Mouse (Mus musculus) embryonic stem cell, embryonic (primary cell): Measurements from ENCODE around the gene Pank2.

Experiments used
- CTCF ChIA-PET, 4 experiments: fragments of 300-600 bp in 2 of 4; fragments of 350-600 bp in 2 of 4; sonication (Branson Sonifier 250); formaldehyde crosslinking; loops; one replicate each; lab custom pipeline; 2022; ENCODE audit warnings: inconsistent platforms in 2 of 4; lab: Charles Lee
- POLR2A ChIA-PET, 4 experiments: fragments of 300-600 bp in 2 of 4; fragments of 350-600 bp in 2 of 4; sonication (Branson Sonifier 250); formaldehyde crosslinking; loops; one replicate each; lab custom pipeline; 2022; ENCODE audit warnings: antibody characterized with exemption in 4 of 4, inconsistent platforms in 1 of 4; lab: Charles Lee

Pank2 gene

DNA sequence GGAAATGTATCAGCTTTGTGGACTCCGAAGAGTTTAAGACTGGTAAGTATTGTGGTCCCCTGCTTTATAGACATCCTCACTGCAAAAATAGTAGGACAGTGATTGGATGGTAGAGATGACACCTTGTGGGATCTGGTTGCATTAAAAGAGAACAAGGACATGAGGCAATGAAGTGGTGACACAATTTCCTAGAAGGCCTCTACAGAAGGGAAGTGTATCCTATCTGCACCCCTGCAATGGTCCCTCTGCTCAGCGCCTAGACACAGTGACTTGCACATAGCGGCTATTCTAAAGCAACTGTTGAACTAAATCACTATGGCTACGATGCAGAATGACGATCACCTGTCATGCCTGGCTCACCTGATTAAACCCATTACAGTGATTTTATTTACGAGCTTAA lies 75.3 kb downstream of the Pank2 start:
- ChIA-PET POLR2A (interaction anchor here in 2 of 4 experiments (0.7 to 2.0 kb wide), 5 partner anchors 10 to 1029 kb away, joined by 3 to 6 read pairs (median 3); partner anchors contain the start of gene Rnf24 (in 2 of the 2)), CTCF (interaction anchor here in 1 of 4 experiments (1.4 to 1.6 kb wide), 2 partner anchors 173 to 282 kb away, joined by 3 read pairs; no protein-coding TSS in a partner anchor)

DNA sequence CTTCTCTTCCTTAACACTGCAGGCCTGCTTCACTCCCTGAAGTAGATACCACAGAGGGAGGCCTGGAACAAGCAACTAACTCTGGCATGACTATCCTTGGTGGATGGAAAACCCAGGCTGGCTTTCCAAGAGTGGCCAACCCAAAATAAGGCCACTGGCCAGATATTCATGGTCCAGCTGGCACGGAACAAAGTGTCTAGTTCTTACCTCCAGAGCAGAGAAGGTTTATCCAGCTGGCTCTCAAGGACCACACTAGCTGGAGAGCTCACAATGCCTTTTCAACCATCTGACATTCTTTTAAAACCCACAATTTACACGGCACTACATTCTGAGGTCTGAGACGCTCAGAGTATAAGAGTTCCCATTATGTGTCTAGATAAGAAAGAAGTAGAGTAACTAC lies 82.2 kb downstream of the Pank2 start:
- CTCF ChIA-PET, result interaction anchor here in 1 of 4 experiments (0.6 kb wide), 2 partner anchors 454 to 954 kb away, joined by 3 to 4 read pairs; no protein-coding TSS in a partner anchor
- POLR2A ChIA-PET, result no interaction called here

DNA sequence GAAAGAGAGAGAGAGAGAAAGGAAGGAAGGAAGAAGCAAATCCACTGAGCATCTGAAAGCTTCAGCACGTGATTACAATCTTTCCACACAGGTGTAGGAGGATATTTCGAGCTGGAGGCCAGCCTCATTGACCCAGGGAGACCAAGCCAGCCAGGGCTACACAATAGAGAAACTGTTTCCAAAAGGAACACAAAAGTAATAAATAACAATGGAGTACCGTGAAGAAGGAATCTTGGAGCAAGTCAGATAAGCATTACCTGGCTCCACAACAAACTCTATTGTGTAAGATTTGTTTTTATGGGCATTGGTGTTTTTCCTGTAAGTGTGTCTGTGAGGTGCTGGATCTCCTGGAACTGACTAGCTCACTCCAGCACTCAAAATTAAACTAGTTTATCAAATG lies 83.3 kb downstream of the Pank2 start:
- ChIA-PET CTCF (interaction anchor here in 1 of 4 experiments (0.7 kb wide), 2 partner anchors 363 to 415 kb away, joined by 3 to 5 read pairs; no protein-coding TSS in a partner anchor), POLR2A (no interaction called here)
